Mouse (Mus musculus) E14TG2a.4 (cell line): ENCODE results near the gene Poln.

Source experiments
- CTCF ChIP-seq: conservative IDR thresholded peaks from 2 replicates; pipeline ENCODE4 v1.5.1; 2014; ENCODE audit warnings: low read length
- POU5F1 ChIP-seq: IDR thresholded peaks from 2 replicates; pipeline ENCODE4 v1.6.1; 2014; ENCODE audit warnings: low read length, borderline replicate concordance

DNA sequence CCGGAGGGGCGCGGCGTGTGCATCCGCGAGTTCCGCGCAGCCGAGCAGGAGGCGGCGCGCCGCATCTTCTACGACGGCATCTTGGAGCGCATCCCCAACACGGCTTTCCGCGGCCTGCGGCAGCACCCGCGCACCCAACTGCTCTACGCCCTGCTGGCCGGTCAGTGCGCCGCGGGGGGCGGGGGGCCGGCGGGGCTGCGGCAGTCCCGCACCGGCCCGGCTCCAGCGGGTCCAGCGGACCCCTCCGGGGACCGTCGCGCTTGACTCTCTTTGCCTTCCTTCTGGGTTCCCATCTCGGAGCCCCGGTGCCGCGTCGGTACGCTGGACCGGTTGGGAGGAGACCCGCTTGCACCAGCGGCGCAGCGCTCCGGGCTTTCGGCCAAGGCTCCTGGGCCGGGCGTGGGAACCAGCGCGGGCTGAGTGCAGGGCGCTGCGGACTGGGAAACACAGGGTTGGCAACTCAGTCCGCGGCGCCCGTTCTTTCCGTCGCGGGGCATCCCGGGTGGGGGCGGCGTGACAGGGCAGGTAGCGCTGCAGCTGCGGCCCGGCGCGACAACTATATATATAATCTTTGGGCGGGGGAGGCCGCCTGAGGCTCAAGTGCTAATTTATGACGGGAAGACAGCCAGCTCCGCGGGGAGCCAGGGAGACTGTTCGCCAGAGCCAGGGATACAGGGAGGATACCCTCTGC, 172.1 kb downstream of the Poln start:
- TF ChIP-seq CTCF (no peak), POU5F1 (no peak)
